Mouse (Mus musculus) C2C12 (cell line): ENCODE data around the gene Xpnpep3. TPM values are rescaled to one million over a fixed set of nuclear protein-coding genes. Genes with fewer than 3 reads are reported as not detected.
"Not testable (repeated sequence)": the region's sequence is repeated elsewhere in the genome, so short reads cannot be mapped to it uniquely, and the experiment has no call there.

Experiments
- H3K27me3 ChIP-seq: one replicate; pipeline ENCODE4 v1.6.1; 2011; ENCODE audit not compliant: control insufficient read depth, insufficient read depth, insufficient read length
- H3K36me3 ChIP-seq: one replicate; pipeline ENCODE4 v1.6.1; 2011; ENCODE audit not compliant: control insufficient read depth, insufficient read depth
- H3K4me3 ChIP-seq: one replicate; pipeline ENCODE4 v1.5.1; 2011; ENCODE audit warnings: mild to moderate bottlenecking, control low read depth; ENCODE audit not compliant: poor library complexity, insufficient read depth, severe bottlenecking
- H3K79me2 ChIP-seq: one replicate; pipeline ENCODE4 v1.6.1; 2011; ENCODE audit not compliant: control insufficient read depth, insufficient read depth
- H3K79me3 ChIP-seq: one replicate; pipeline ENCODE4 v1.6.1; 2011; ENCODE audit warnings: low read depth, control low read depth
- H3ac ChIP-seq: one replicate; pipeline ENCODE3; 2011; ENCODE audit warnings: low read depth; ENCODE audit not compliant: control insufficient read depth, insufficient read length
- CEBPB ChIP-seq: IDR thresholded peaks from one replicate; pipeline ENCODE4 v1.6.1; 2011; ENCODE audit warnings: low read depth, mild to moderate bottlenecking, control low read depth, moderate library complexity
- CTCF ChIP-seq: IDR thresholded peaks from one replicate; pipeline ENCODE4 v1.5.1; 2011; ENCODE audit not compliant: control insufficient read depth, insufficient read depth, insufficient read length
- FOSL1 ChIP-seq: IDR thresholded peaks from one replicate; pipeline ENCODE4 v1.8.0; 2011; ENCODE audit warnings: mild to moderate bottlenecking, low read length; ENCODE audit not compliant: poor library complexity, insufficient read depth, severe bottlenecking
- MAX ChIP-seq: IDR thresholded peaks from one replicate; pipeline ENCODE4 v1.6.1; 2011; ENCODE audit warnings: mild to moderate bottlenecking, control low read depth
- MYOD1 ChIP-seq: IDR thresholded peaks from one replicate; pipeline ENCODE4 v1.6.1; 2011; ENCODE audit warnings: low read depth; ENCODE audit not compliant: control insufficient read depth, insufficient read length
- MYOG ChIP-seq: IDR thresholded peaks from one replicate; pipeline ENCODE4 v1.6.1; 2011; ENCODE audit not compliant: control insufficient read depth, insufficient read length; ENCODE audit errors: extremely low read depth
- USF1 ChIP-seq: IDR thresholded peaks from one replicate; pipeline ENCODE4 v1.6.1; 2011; ENCODE audit warnings: low read depth, mild to moderate bottlenecking, control low read depth, moderate library complexity
- polyA plus RNA-seq: library from polyadenylated mRNA; unstranded; fragments of >200 nt; fragmentation: generic; extraction: Trizol; gene quantifications from one replicate; pipeline ENCODE4 v1.2.1, GENCODE M21; 2012; ENCODE audit warnings: missing spikeins

Xpnpep3 gene
- polyA plus RNA-seq, 1 experiment, result 7.4 TPM

GRCm38 (mm10) chr15:81408199-81408598 is 8.3 kb downstream of the Xpnpep3 start, which contains the start of gene Dnajb7:
Dnajb7 (minus strand) TSS chr15:81408299.
- no peaks in the 10 kb centered on the region for H3K27me3 ChIP-seq
- peaks cover under 1% of the 10 kb centered on the region for H3K36me3 ChIP-seq
- TF ChIP-seq USF1 (no peak), MAX (no peak), CTCF (no peak), MYOG (no peak), CEBPB (no peak), FOSL1 (no peak), MYOD1 (no peak)
- peaks cover 53% of the 10 kb centered on the region for H3K79me2 ChIP-seq
- peaks cover 10% of the 10 kb centered on the region for H3K79me3 ChIP-seq
- H3ac ChIP-seq, result no peak within 1 kb of the TSS
- no peak within 1 kb of the TSS for H3K4me3 ChIP-seq

- peaks cover 58% of the 10 kb centered on the region for H3K36me3 ChIP-seq
- not testable (repeated sequence) for H3ac ChIP-seq, H3K27me3 ChIP-seq, H3K4me3 ChIP-seq, H3K79me2 ChIP-seq, H3K79me3 ChIP-seq
Measured at GRCm38 (mm10) chr15:81416763-81417310, 16.9 kb downstream of the Xpnpep3 start.

GRCm38 (mm10) chr15:81418065-81418464 is 18.1 kb downstream of the Xpnpep3 start:
- Histone ChIP-seq H3K4me3 (no peak overlapping the region), H3K36me3 (peaks cover 58% of the 10 kb centered on the region), H3K79me3 (no peaks in the 10 kb centered on the region), H3K27me3 (no peaks in the 10 kb centered on the region), H3ac (no peak overlapping the region), H3K79me2 (no peaks in the 10 kb centered on the region)
- TF ChIP-seq FOSL1, result no peak
- no peak for TF ChIP-seq CTCF
- TF ChIP-seq MYOG, result no peak
- no peak for TF ChIP-seq CEBPB
- TF ChIP-seq MAX, result no peak
- TF ChIP-seq MYOD1, result no peak
- TF ChIP-seq USF1, result no peak

- Histone ChIP-seq H3K79me3 (no peaks in the 10 kb centered on the region), H3K36me3 (peaks cover 33% of the 10 kb centered on the region), H3K79me2 (no peaks in the 10 kb centered on the region), H3K4me3 (no peak overlapping the region), H3ac (no peak overlapping the region), H3K27me3 (no peaks in the 10 kb centered on the region)
- TF ChIP-seq FOSL1, result no peak
- no peak for TF ChIP-seq USF1
- TF ChIP-seq MYOG, result no peak
- no peak for TF ChIP-seq MYOD1
- TF ChIP-seq CTCF, result no peak
- no peak for TF ChIP-seq MAX
- no peak for TF ChIP-seq CEBPB
Measured at GRCm38 (mm10) chr15:81421454-81421853, 21.5 kb downstream of the Xpnpep3 start.

DNA sequence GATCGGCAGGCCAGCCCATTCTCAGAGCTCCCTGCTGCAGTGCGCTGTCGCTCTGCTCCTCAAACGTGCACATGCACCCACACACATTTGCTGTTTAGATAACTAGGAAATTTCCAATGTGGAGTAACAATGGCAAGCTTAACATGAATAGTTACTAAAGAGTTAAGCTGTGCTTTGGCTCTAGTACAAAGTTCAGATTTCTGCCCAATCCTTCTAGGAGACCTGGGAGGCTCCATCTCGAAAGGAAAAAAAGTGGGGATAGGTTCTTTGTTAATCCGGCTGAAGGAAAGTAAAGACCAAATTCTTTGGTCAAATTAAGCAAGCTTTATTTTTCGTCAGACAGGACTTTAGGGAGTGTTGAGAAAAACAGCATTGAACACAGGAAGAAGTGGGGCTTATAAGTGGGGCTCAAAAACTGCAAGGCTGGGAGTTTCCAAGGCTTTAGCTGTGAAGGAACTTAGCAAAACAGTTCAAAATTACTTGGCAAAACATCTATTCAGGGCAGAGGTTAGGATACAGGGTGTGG is 22.3 kb downstream of the Xpnpep3 start:
- Histone ChIP-seq H3K4me3 (no peak overlapping the region), H3K36me3 (peaks cover 32% of the 10 kb centered on the region), H3K79me2 (no peaks in the 10 kb centered on the region), H3K27me3 (no peaks in the 10 kb centered on the region), H3ac (no peak overlapping the region), H3K79me3 (no peaks in the 10 kb centered on the region)
- no peak for TF ChIP-seq FOSL1
- TF ChIP-seq MYOD1, result no peak
- TF ChIP-seq MYOG, result no peak
- TF ChIP-seq CEBPB, result no peak
- no peak for TF ChIP-seq MAX
- no peak for TF ChIP-seq CTCF
- no peak for TF ChIP-seq USF1

- TF ChIP-seq CTCF (no peak), CEBPB (no peak), MYOD1 (no peak), MYOG (no peak), MAX (no peak), USF1 (no peak), FOSL1 (no peak)
- H3K79me2 ChIP-seq, result no peaks in the 10 kb centered on the region
- no peak overlapping the region for H3K4me3 ChIP-seq
- no peak overlapping the region for H3ac ChIP-seq
- H3K79me3 ChIP-seq, result no peaks in the 10 kb centered on the region
- peaks cover 27% of the 10 kb centered on the region for H3K36me3 ChIP-seq
- no peaks in the 10 kb centered on the region for H3K27me3 ChIP-seq
Measured at GRCm38 (mm10) chr15:81425311-81425710, 25.4 kb downstream of the Xpnpep3 start.
